Mouse (Mus musculus): ENCODE measurements around the gene Spen.

The Spen gene

GRCm38 (mm10) chr4:141528938-141529337, 9.5 kb downstream of the Spen start:
- DNase-seq (ENCODE audit: low spot score): no peak

GRCm38 (mm10) chr4:141526936-141527650, 11.3 kb downstream of the Spen start:
- DNase-seq (ENCODE audit: low spot score): no peak

- DNase-seq (ENCODE audit: low spot score): no peak
These were observed 12.5 kb downstream of the Spen start for GRCm38 (mm10) chr4:141525940-141526339.

GRCm38 (mm10) chr4:141524658-141525057, 13.7 kb downstream of the Spen start:
- no peak for DNase-seq (ENCODE audit: low spot score)

GRCm38 (mm10) chr4:141523128-141523527, 15.3 kb downstream of the Spen start:
- DNase-seq (ENCODE audit: low spot score): no peak

- no peak for DNase-seq (ENCODE audit: low spot score)
These were observed 20.0 kb downstream of the Spen start for GRCm38 (mm10) chr4:141518386-141518785.

- peak; percentile 18 for DNase-seq (ENCODE audit: low spot score)
These were observed 24.2 kb downstream of the Spen start for GRCm38 (mm10) chr4:141514179-141514641.

GRCm38 (mm10) chr4:141512145-141512544, 26.3 kb downstream of the Spen start:
- no peak for DNase-seq (ENCODE audit: low spot score)

- no peak for DNase-seq (ENCODE audit: low spot score)
These were observed 27.9 kb downstream of the Spen start for GRCm38 (mm10) chr4:141510457-141510856.

- peak; percentile 61 for DNase-seq (ENCODE audit: low spot score)
These were observed 31.5 kb downstream of the Spen start for GRCm38 (mm10) chr4:141506893-141507292.

GRCm38 (mm10) chr4:141506352-141506751, 32.0 kb downstream of the Spen start:
- DNase-seq (ENCODE audit: low spot score): peak; percentile 78

- no peak for DNase-seq (ENCODE audit: low spot score)
These were observed 32.6 kb downstream of the Spen start for GRCm38 (mm10) chr4:141505810-141506209.

GRCm38 (mm10) chr4:141504471-141504870, 33.9 kb downstream of the Spen start:
- no peak for DNase-seq (ENCODE audit: low spot score)

GRCm38 (mm10) chr4:141502723-141503122, 35.7 kb downstream of the Spen start:
- no peak for DNase-seq (ENCODE audit: low spot score)

- DNase-seq (ENCODE audit: low spot score): no peak
These were observed 37.3 kb downstream of the Spen start for GRCm38 (mm10) chr4:141501058-141501457.

GRCm38 (mm10) chr4:141500637-141501036, 37.8 kb downstream of the Spen start:
- no peak for DNase-seq (ENCODE audit: low spot score)

GRCm38 (mm10) chr4:141488670-141489069, 49.7 kb downstream of the Spen start:
- DNase-seq (ENCODE audit: low spot score): no peak

GRCm38 (mm10) chr4:141487581-141487980, 50.8 kb downstream of the Spen start:
- DNase-seq (ENCODE audit: low spot score): no peak

GRCm38 (mm10) chr4:141484071-141484470, 54.3 kb downstream of the Spen start:
- no peak for DNase-seq (ENCODE audit: low spot score)

- DNase-seq (ENCODE audit: low spot score): no peak
These were observed 59.0 kb downstream of the Spen start for GRCm38 (mm10) chr4:141479411-141479810.

GRCm38 (mm10) chr4:141478794-141479193, 59.6 kb downstream of the Spen start:
- no peak for DNase-seq (ENCODE audit: low spot score)

- peak; percentile 44 for DNase-seq (ENCODE audit: low spot score)
These were observed 60.2 kb downstream of the Spen start for GRCm38 (mm10) chr4:141478225-141478624.

GRCm38 (mm10) chr4:141477681-141478102, 60.7 kb downstream of the Spen start:
- DNase-seq (ENCODE audit: low spot score): no peak

- no peak for DNase-seq (ENCODE audit: low spot score)
These were observed 64.0 kb downstream of the Spen start for GRCm38 (mm10) chr4:141474431-141474830.

Data from ovary, postnatal 36 days (tissue).